Mouse (Mus musculus) MN1 (cell line): Measurements from ENCODE around the gene Bcl11b.

Experiments used
- DNase-seq: peaks from one replicate; pipeline ENCODE4 v3.0.0-alpha.2; 2016; ENCODE audit warnings: low spot score

Bcl11b gene

GRCm38 (mm10) chr12:107888646-107889045 is 114.8 kb downstream of the Bcl11b start:
- DNase-seq: no peak

GRCm38 (mm10) chr12:107888049-107888448 is 115.4 kb downstream of the Bcl11b start:
- DNase-seq: no peak

- DNase-seq: no peak
Measured at GRCm38 (mm10) chr12:107887621-107888020, 115.8 kb downstream of the Bcl11b start.

GRCm38 (mm10) chr12:107884330-107885065 is 118.9 kb downstream of the Bcl11b start:
- DNase-seq: no peak

GRCm38 (mm10) chr12:107881726-107882125 is 121.7 kb downstream of the Bcl11b start:
- no peak for DNase-seq

GRCm38 (mm10) chr12:107880748-107881147 is 122.7 kb downstream of the Bcl11b start:
- no peak for DNase-seq

GRCm38 (mm10) chr12:107879114-107879777 is 124.2 kb downstream of the Bcl11b start:
- DNase-seq: no peak

GRCm38 (mm10) chr12:107876237-107876636 is 127.2 kb downstream of the Bcl11b start:
- no peak for DNase-seq

GRCm38 (mm10) chr12:107874467-107875142 is 128.8 kb downstream of the Bcl11b start:
- DNase-seq: no peak

GRCm38 (mm10) chr12:107869526-107870050 is 133.8 kb downstream of the Bcl11b start:
- DNase-seq: no peak

- no peak for DNase-seq
Measured at GRCm38 (mm10) chr12:107868291-107868690, 135.1 kb downstream of the Bcl11b start.
